ENCODE assay signal across 21 mouse cellular contexts in the genomic region with DNA sequence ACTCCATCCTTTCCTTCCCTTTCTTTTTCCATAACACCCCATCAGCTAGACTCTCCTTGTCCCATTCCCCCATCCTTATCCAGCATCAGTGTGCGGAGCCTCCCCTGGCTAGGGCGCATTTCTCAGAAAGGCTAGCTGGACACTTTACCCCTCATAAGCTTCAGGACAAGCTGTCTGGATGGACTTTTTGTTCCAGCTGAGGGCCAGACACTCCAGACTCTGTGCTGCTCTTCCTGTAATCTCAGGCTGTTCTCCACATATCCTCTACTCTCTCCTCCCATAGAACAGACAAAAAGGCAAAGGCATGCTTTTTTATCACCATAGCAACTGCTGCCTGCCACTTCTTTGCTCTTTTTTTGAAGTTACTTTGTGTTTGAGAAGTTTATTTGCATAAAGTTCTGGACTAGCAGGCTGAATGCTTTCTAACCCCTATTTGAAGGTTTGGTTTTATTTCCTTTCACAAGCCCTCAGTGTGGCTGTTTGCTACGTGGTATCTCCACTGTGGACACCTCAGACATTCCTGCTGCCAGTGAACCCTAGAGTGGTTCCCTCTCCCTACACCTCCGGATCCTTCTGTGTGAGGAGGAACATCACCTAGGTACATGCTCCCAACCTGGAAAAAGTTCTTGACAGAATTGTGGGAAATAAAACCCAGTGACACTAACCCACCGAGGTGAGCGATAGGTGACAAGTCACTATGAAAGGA.
A peak's percentile ranks its signal among the peaks of the same experiment; 100 is the strongest.
DNase-seq lines count a peak whose midpoint lies in the region; ATAC-seq lines count a peak whose summit lies in the region.
"Had no signal": no experiment of that assay in that cellular context is flagged by ENCODE, and none has a peak within 500 bp of the region (broad histone marks: within the 10 kb centered on the region; RNA-seq: fewer than 3 reads in every experiment).

No protein-coding gene starts in this region.

- H3K9me3 ChIP-seq in hindbrain, embryonic 10.5 days: no peaks in the 10 kb centered on the region
- H3K9me3 ChIP-seq in midbrain, embryonic 10.5 days (replicated peaks): no peaks in the 10 kb centered on the region
- H3K9me3 ChIP-seq in neural tube, embryonic 13.5 days: no peaks in the 10 kb centered on the region
- H3K9me3 ChIP-seq: embryonic facial prominence, embryonic 10.5 days had no signal

- intact Hi-C loops in left cerebral cortex, postnatal 10 days (cut with DNase I): no loop called here

- no peak for DNase-seq in frontal cortex, postnatal 10 days (ENCODE audit: low spot score in 2 of 2)
- DNase-seq in hindbrain, embryonic 10.5 days (ENCODE audit: low spot score): no peak
- no peak for DNase-seq in midbrain, embryonic 10.5 days (ENCODE audit: low spot score)
- DNase-seq in left cerebral cortex, postnatal 10 days (ENCODE audit: extremely low spot score in 1 of 2, low spot score in 2 of 2): no peak
- DNase-seq in right cerebral cortex, postnatal 10 days (ENCODE audit: low spot score in 2 of 2): no peak
- DNase-seq: adrenal gland, adult 8-10 months; cerebellum, adult 18-20 months; cerebellum, postnatal 36 days; gastrocnemius, postnatal 36 days; heart, postnatal 14 days; kidney, adult 9 months; kidney, postnatal 36 days; lung, embryonic 14.5 days; thymus, postnatal 25 days had no signal

- H3K27me3 ChIP-seq in hindbrain, embryonic 10.5 days (ENCODE audit: insufficient read depth, poor library complexity, severe bottlenecking): no peaks in the 10 kb centered on the region
- no peaks in the 10 kb centered on the region for H3K27me3 ChIP-seq in midbrain, embryonic 10.5 days (ENCODE audit: low read depth, poor library complexity, severe bottlenecking)
- no peaks in the 10 kb centered on the region for H3K27me3 ChIP-seq in neural tube, embryonic 13.5 days

- no peak overlapping the region for H3K4me2 ChIP-seq in neural tube, embryonic 13.5 days
- H3K4me2 ChIP-seq: heart, embryonic 11.5 days; liver, embryonic 11.5 days; lung, embryonic 14.5 days had no signal

- H3K27ac ChIP-seq in hindbrain, embryonic 10.5 days: peak overlapping the region; percentile 73
- peak overlapping the region; percentile 72 for H3K27ac ChIP-seq in midbrain, embryonic 10.5 days (replicated peaks)
- H3K27ac ChIP-seq in neural tube, embryonic 13.5 days (replicated peaks): peak overlapping the region; percentile 77
- H3K27ac ChIP-seq: embryonic facial prominence, embryonic 10.5 days; macrophage had no signal

- no peak overlapping the region for H3K9ac ChIP-seq in neural tube, embryonic 13.5 days
- H3K9ac ChIP-seq: lung, embryonic 14.5 days had no signal

- no peaks in the 10 kb centered on the region; the same call in 1 of the 2 replicates for H3K36me3 ChIP-seq in hindbrain, embryonic 10.5 days
- H3K36me3 ChIP-seq in midbrain, embryonic 10.5 days: no peaks in the 10 kb centered on the region
- no peaks in the 10 kb centered on the region for H3K36me3 ChIP-seq in neural tube, embryonic 13.5 days
- H3K36me3 ChIP-seq: embryonic facial prominence, embryonic 10.5 days had no signal

- WGBS in hindbrain, embryonic 10.5 days: 71% methylated on average over 6 of the region's 6 CpGs
- WGBS in midbrain, embryonic 10.5 days: 73% methylated on average over 6 of the region's 6 CpGs
- 69% methylated on average over 6 of the region's 6 CpGs for WGBS in neural tube, embryonic 13.5 days

- peak; percentile 64 for ATAC-seq in frontal cortex, adult (ENCODE audit: low TSS enrichment)
- ATAC-seq in neural tube, embryonic 13.5 days (ENCODE audit: low read depth): no peak

- H3K4me1 ChIP-seq in hindbrain, embryonic 10.5 days (replicated peaks): peaks cover 26% of the 10 kb centered on the region
- H3K4me1 ChIP-seq in midbrain, embryonic 10.5 days: peaks cover 16% of the 10 kb centered on the region
- peaks cover 19% of the 10 kb centered on the region for H3K4me1 ChIP-seq in neural tube, embryonic 13.5 days (replicated peaks)

- H3K4me3 ChIP-seq in hindbrain, embryonic 10.5 days: no peak overlapping the region
- H3K4me3 ChIP-seq in midbrain, embryonic 10.5 days: no peak overlapping the region
- no peak overlapping the region for H3K4me3 ChIP-seq in neural tube, embryonic 13.5 days
- H3K4me3 ChIP-seq: embryonic facial prominence, embryonic 10.5 days; erythroblast, embryonic 14.5 days had no signal
